Mouse (Mus musculus) adrenal gland, adult (tissue): Measurements from ENCODE around the gene Coq7.

ENCODE experiments used
- DNase-seq, 2 experiments: peaks; one replicate each; pipeline ENCODE4 v3.0.0; 2022 to 2023; ENCODE audit warnings: low spot score in 1 of 2; ENCODE audit not compliant: inconsistent age in 2 of 2

The Coq7 gene

GRCm38 (mm10) chr7:118533178-118533578 is at the start of gene Coq7:
Gene Coq7, minus strand, starts transcription at chr7:118533356.
- DNase-seq: peak; percentile 96 to 99

GRCm38 (mm10) chr7:118579938-118580337 is 46.8 kb upstream of the Coq7 start:
- no peak for DNase-seq

GRCm38 (mm10) chr7:118578269-118578668 is 45.1 kb upstream of the Coq7 start:
- no peak for DNase-seq

- DNase-seq: no peak
Measured at GRCm38 (mm10) chr7:118572039-118572438, 38.9 kb upstream of the Coq7 start.

- DNase-seq: no peak
Measured at GRCm38 (mm10) chr7:118571350-118571749, 38.2 kb upstream of the Coq7 start.

- DNase-seq: no peak
Measured at GRCm38 (mm10) chr7:118569121-118569543, 36.0 kb upstream of the Coq7 start.

- no peak for DNase-seq
Measured at GRCm38 (mm10) chr7:118554290-118554689, 21.1 kb upstream of the Coq7 start.

- DNase-seq: no peak
Measured at GRCm38 (mm10) chr7:118553881-118554280, 20.7 kb upstream of the Coq7 start.

GRCm38 (mm10) chr7:118547451-118547850 is 14.3 kb upstream of the Coq7 start:
- DNase-seq: no peak

GRCm38 (mm10) chr7:118544128-118544527 is 11.0 kb upstream of the Coq7 start:
- DNase-seq: no peak

- DNase-seq: no peak
Measured at GRCm38 (mm10) chr7:118535076-118535475, 1.9 kb upstream of the Coq7 start.

- no peak for DNase-seq
Measured at GRCm38 (mm10) chr7:118534326-118534725, 1.2 kb upstream of the Coq7 start.

GRCm38 (mm10) chr7:118532519-118533177 is 508 bp downstream of the Coq7 start:
- peak; percentile 96 to 99 for DNase-seq

GRCm38 (mm10) chr7:118526967-118527366 is 6.2 kb downstream of the Coq7 start:
- DNase-seq: peak in 1 of 2 experiments; percentile 37

- no peak for DNase-seq
Measured at GRCm38 (mm10) chr7:118522077-118522476, 11.1 kb downstream of the Coq7 start.

- DNase-seq: no peak
Measured at GRCm38 (mm10) chr7:118519661-118520060, 13.5 kb downstream of the Coq7 start.

GRCm38 (mm10) chr7:118518687-118519086 is 14.5 kb downstream of the Coq7 start:
- peak; percentile 67 to 90 for DNase-seq

GRCm38 (mm10) chr7:118517819-118518218 is 15.3 kb downstream of the Coq7 start:
- no peak for DNase-seq

GRCm38 (mm10) chr7:118508556-118508955 is 24.6 kb downstream of the Coq7 start:
- no peak for DNase-seq

- DNase-seq: no peak
Measured at GRCm38 (mm10) chr7:118503844-118504243, 29.3 kb downstream of the Coq7 start.

GRCm38 (mm10) chr7:118502333-118502732 is 30.8 kb downstream of the Coq7 start:
- DNase-seq: no peak

GRCm38 (mm10) chr7:118499784-118500435 is 33.2 kb downstream of the Coq7 start:
- no peak for DNase-seq
